Mouse (Mus musculus): ENCODE data around the gene Ell3. TPM values are rescaled to one million over a fixed set of nuclear protein-coding genes. Genes with fewer than 3 reads are reported as not detected.

Ell3 gene
- polyA plus RNA-seq, 1 experiment from 2014 or later: 2.4 TPM

DNA sequence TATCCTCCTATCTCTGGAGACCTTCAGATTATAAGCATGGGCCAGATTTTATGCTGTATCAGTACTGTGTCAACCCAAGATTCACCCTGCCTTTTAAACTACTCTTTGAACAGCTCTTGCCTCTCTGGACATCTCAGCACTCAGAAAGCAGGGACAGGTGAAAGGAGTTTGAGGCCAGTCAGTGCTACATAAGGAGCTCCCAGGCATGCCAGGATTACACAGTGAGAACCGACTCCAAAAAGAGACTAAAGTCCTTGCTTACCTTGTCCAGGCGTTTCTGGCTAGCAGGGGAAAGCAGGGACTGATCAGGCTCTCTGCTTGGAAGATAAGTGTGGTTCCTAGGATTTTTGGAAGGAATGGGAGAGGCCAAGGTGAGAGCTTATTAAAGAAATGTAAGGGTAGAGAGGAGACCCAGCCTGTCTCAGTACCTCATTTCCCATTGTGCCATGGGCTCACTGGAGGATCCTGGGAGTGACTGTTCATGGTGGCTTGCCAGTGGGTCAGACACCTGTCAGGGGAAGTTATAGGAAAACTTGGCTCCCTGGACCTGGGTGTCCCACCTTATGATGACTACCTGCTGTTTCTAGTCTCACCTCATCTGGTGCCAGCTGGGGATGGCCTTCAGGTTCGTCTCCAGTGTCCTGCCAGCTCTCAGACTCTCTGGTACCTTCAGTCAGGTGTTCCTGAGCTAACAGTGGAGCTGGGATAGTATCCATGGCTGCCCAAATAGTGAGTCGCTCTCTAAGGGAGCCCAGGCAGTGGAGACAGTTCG is 3.1 kb downstream of the Ell3 start:
- Histone ChIP-seq H3K36me3 (ENCODE audit: control insufficient read depth, insufficient read depth, low read length) (peaks cover 20% of the 10 kb centered on the region), H3K4me3 (ENCODE audit: low read length) (no peak overlapping the region), H3K9me3 (ENCODE audit: control insufficient read depth, low read length) (no peaks in the 10 kb centered on the region), H3K9ac (ENCODE audit: low read depth, low read length) (no peak overlapping the region), H3K4me1 (ENCODE audit: control insufficient read depth, insufficient read depth, low read depth, low read length) (peaks cover 11% of the 10 kb centered on the region), H3K27me3 (replicated peaks; ENCODE audit: control insufficient read depth, insufficient read depth, low read length) (peaks cover 15% of the 10 kb centered on the region), H3K27ac (ENCODE audit: low read depth, low read length) (no peak overlapping the region), H3K4me2 (ENCODE audit: low read length) (no peak overlapping the region)
- WGBS: 67% methylated on average over 5 of the region's 5 CpGs
- ATAC-seq: no peak

GRCm38 (mm10) chr2:121439746-121440145 is 4.3 kb downstream of the Ell3 start:
- H3K27ac ChIP-seq (ENCODE audit: low read depth, low read length): no peak overlapping the region
- no peak overlapping the region for H3K4me2 ChIP-seq (ENCODE audit: low read length)
- peaks cover 15% of the 10 kb centered on the region for H3K27me3 ChIP-seq (replicated peaks; ENCODE audit: control insufficient read depth, insufficient read depth, low read length)
- H3K4me3 ChIP-seq (ENCODE audit: low read length): no peak overlapping the region
- peaks cover 29% of the 10 kb centered on the region for H3K36me3 ChIP-seq (ENCODE audit: control insufficient read depth, insufficient read depth, low read length)
- peaks cover 11% of the 10 kb centered on the region for H3K4me1 ChIP-seq (ENCODE audit: control insufficient read depth, insufficient read depth, low read depth, low read length)
- no peaks in the 10 kb centered on the region for H3K9me3 ChIP-seq (ENCODE audit: control insufficient read depth, low read length)
- no peak; the same call in 1 of the 2 replicates for ATAC-seq
- WGBS: 83% methylated on average over 4 of the region's 4 CpGs
- H3K9ac ChIP-seq (ENCODE audit: low read depth, low read length): no peak overlapping the region

GRCm38 (mm10) chr2:121434854-121435253 is 9.2 kb downstream of the Ell3 start:
- no peaks in the 10 kb centered on the region for H3K9me3 ChIP-seq (ENCODE audit: control insufficient read depth, low read length)
- no peaks in the 10 kb centered on the region for H3K4me1 ChIP-seq (ENCODE audit: control insufficient read depth, insufficient read depth, low read depth, low read length)
- no peak overlapping the region for H3K4me2 ChIP-seq (ENCODE audit: low read length)
- no peak overlapping the region for H3K9ac ChIP-seq (ENCODE audit: low read depth, low read length)
- 97% methylated on average over 1 of the region's 1 CpGs for WGBS
- no peak for ATAC-seq
- no peak overlapping the region for H3K4me3 ChIP-seq (ENCODE audit: low read length)
- H3K27me3 ChIP-seq (replicated peaks; ENCODE audit: control insufficient read depth, insufficient read depth, low read length): no peaks in the 10 kb centered on the region
- peaks cover 66% of the 10 kb centered on the region for H3K36me3 ChIP-seq (ENCODE audit: control insufficient read depth, insufficient read depth, low read length)
- no peak overlapping the region for H3K27ac ChIP-seq (ENCODE audit: low read depth, low read length)

- 94% methylated on average over 2 of the region's 2 CpGs for WGBS
- peaks cover 34% of the 10 kb centered on the region for H3K36me3 ChIP-seq (ENCODE audit: control insufficient read depth, insufficient read depth, low read length)
Measured at GRCm38 (mm10) chr2:121425890-121426289, 18.2 kb downstream of the Ell3 start.

DNA sequence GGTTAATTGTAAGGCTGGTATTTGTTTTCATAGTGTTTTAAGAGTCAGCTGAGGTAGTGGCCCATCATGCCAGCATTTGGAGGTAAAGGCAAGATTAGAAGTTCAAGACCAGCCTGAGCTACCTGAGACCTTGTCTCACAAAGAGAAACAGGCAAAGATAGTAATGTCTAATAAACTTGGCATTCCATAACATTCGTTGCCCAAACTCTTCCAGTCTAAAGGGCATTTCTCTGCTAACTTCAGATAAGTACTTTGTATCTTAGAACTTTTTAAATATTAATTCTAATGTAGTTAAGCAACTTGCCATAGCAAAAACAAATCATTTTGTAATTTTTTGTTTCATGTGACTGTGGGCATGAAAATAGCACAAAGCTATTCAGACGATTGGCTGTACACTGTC is 20.9 kb downstream of the Ell3 start:
- Histone ChIP-seq H3K4me1 (ENCODE audit: control insufficient read depth, insufficient read depth, low read depth, low read length) (no peaks in the 10 kb centered on the region; the same call in 1 of the 2 replicates), H3K4me2 (ENCODE audit: low read length) (no peak overlapping the region), H3K9ac (ENCODE audit: low read depth, low read length) (no peak overlapping the region), H3K4me3 (ENCODE audit: low read length) (no peak overlapping the region), H3K27me3 (replicated peaks; ENCODE audit: control insufficient read depth, insufficient read depth, low read length) (no peaks in the 10 kb centered on the region), H3K27ac (ENCODE audit: low read depth, low read length) (no peak overlapping the region), H3K36me3 (ENCODE audit: control insufficient read depth, insufficient read depth, low read length) (peaks cover 19% of the 10 kb centered on the region), H3K9me3 (ENCODE audit: control insufficient read depth, low read length) (no peaks in the 10 kb centered on the region)
- ATAC-seq: no peak
- WGBS: 97% methylated on average over 2 of the region's 2 CpGs

More at GRCm38 (mm10) chr2:121425890-121426289, 18.2 kb downstream of the Ell3 start:
- Histone ChIP-seq H3K4me2 (ENCODE audit: low read length) (no peak overlapping the region), H3K4me1 (ENCODE audit: control insufficient read depth, insufficient read depth, low read depth, low read length) (no peaks in the 10 kb centered on the region), H3K27me3 (replicated peaks; ENCODE audit: control insufficient read depth, insufficient read depth, low read length) (no peaks in the 10 kb centered on the region), H3K4me3 (ENCODE audit: low read length) (no peak overlapping the region), H3K27ac (ENCODE audit: low read depth, low read length) (no peak overlapping the region), H3K9me3 (ENCODE audit: control insufficient read depth, low read length) (no peaks in the 10 kb centered on the region), H3K9ac (ENCODE audit: low read depth, low read length) (no peak overlapping the region)
- no peak for ATAC-seq

GRCm38 (mm10) chr2:121418476-121418875 is 25.6 kb downstream of the Ell3 start:
- Histone ChIP-seq H3K36me3 (ENCODE audit: control insufficient read depth, insufficient read depth, low read length) (peaks cover 3% of the 10 kb centered on the region), H3K27ac (ENCODE audit: low read depth, low read length) (no peak overlapping the region), H3K4me1 (ENCODE audit: control insufficient read depth, insufficient read depth, low read depth, low read length) (peaks cover 19% of the 10 kb centered on the region), H3K4me3 (ENCODE audit: low read length) (no peak overlapping the region), H3K9ac (ENCODE audit: low read depth, low read length) (no peak overlapping the region), H3K4me2 (ENCODE audit: low read length) (no peak overlapping the region), H3K27me3 (replicated peaks; ENCODE audit: control insufficient read depth, insufficient read depth, low read length) (no peaks in the 10 kb centered on the region), H3K9me3 (ENCODE audit: control insufficient read depth, low read length) (no peaks in the 10 kb centered on the region)
- no peak for ATAC-seq
- 88% methylated on average over 3 of the region's 3 CpGs for WGBS

DNA sequence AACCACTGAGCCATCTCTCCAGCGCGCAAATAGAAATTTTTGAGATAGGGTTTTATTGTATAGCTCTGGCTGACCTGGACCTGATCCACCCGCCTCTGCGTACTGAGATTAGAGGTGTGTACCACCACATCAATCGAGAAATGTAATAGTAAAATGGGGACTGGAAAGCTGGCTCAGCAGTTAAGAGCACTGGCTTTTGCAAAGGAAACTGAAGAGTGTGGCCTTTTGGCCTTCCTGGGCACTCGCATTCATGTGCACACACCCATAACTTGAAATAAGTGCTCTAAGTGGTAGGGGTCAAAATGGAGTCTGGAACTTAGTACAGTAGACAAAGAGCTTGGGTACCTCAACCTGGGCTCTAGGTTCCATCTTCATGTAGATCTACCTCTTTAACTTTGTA is 27.7 kb downstream of the Ell3 start:
- H3K27ac ChIP-seq (ENCODE audit: low read depth, low read length): no peak overlapping the region
- H3K4me3 ChIP-seq (ENCODE audit: low read length): no peak overlapping the region
- no peaks in the 10 kb centered on the region for H3K36me3 ChIP-seq (ENCODE audit: control insufficient read depth, insufficient read depth, low read length)
- peaks cover 21% of the 10 kb centered on the region for H3K4me1 ChIP-seq (ENCODE audit: control insufficient read depth, insufficient read depth, low read depth, low read length)
- H3K4me2 ChIP-seq (ENCODE audit: low read length): peak overlapping the region; percentile 14; the same call in 1 of the 2 replicates
- no peak for ATAC-seq
- WGBS: 91% methylated on average over 6 of the region's 6 CpGs
- H3K27me3 ChIP-seq (replicated peaks; ENCODE audit: control insufficient read depth, insufficient read depth, low read length): no peaks in the 10 kb centered on the region
- no peak overlapping the region for H3K9ac ChIP-seq (ENCODE audit: low read depth, low read length)
- no peaks in the 10 kb centered on the region for H3K9me3 ChIP-seq (ENCODE audit: control insufficient read depth, low read length)

DNA sequence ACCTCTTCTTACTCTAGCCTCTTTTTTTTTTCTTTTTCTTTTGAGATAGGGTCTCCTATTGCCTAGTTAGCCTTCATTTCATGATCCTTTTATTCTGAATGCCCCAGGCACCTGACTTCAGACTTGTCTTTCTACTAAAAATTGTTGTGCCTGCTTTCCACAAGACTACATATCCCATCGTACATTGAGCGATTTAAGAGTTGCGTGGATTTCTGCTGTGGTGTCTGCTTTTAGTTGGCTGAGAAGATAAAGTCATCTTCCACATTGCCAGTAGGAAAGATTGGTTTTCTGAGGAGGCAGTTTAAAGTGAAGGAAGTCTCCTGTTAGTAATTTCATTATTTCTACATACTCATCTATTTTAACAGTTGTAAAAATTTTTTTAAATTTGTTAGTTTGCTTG is 28.5 kb downstream of the Ell3 start:
- no peaks in the 10 kb centered on the region for H3K27me3 ChIP-seq (replicated peaks; ENCODE audit: control insufficient read depth, insufficient read depth, low read length)
- H3K4me1 ChIP-seq (ENCODE audit: control insufficient read depth, insufficient read depth, low read depth, low read length): peaks cover 21% of the 10 kb centered on the region
- no peaks in the 10 kb centered on the region for H3K9me3 ChIP-seq (ENCODE audit: control insufficient read depth, low read length)
- no peaks in the 10 kb centered on the region for H3K36me3 ChIP-seq (ENCODE audit: control insufficient read depth, insufficient read depth, low read length)
- peak overlapping the region; percentile 74 for H3K4me2 ChIP-seq (ENCODE audit: low read length)
- no peak for ATAC-seq
- H3K27ac ChIP-seq (ENCODE audit: low read depth, low read length): no peak overlapping the region
- no peak overlapping the region; the same call in 1 of the 2 replicates for H3K9ac ChIP-seq (ENCODE audit: low read depth, low read length)
- H3K4me3 ChIP-seq (ENCODE audit: low read length): peak overlapping the region; percentile 99; the same call in 1 of the 2 replicates
- 84% methylated on average over 3 of the region's 3 CpGs for WGBS

- H3K4me2 ChIP-seq (ENCODE audit: low read length): peak overlapping the region; percentile 74
- peak overlapping the region; percentile 31 for H3K9ac ChIP-seq (ENCODE audit: low read depth, low read length)
- peaks cover 21% of the 10 kb centered on the region for H3K4me1 ChIP-seq (ENCODE audit: control insufficient read depth, insufficient read depth, low read depth, low read length)
- no peaks in the 10 kb centered on the region for H3K36me3 ChIP-seq (ENCODE audit: control insufficient read depth, insufficient read depth, low read length)
- no peak for ATAC-seq
- no peaks in the 10 kb centered on the region for H3K9me3 ChIP-seq (ENCODE audit: control insufficient read depth, low read length)
- H3K4me3 ChIP-seq (ENCODE audit: low read length): peak overlapping the region; percentile 99; the same call in 1 of the 2 replicates
- H3K27ac ChIP-seq (ENCODE audit: low read depth, low read length): no peak overlapping the region
- no peaks in the 10 kb centered on the region for H3K27me3 ChIP-seq (replicated peaks; ENCODE audit: control insufficient read depth, insufficient read depth, low read length)
- WGBS: 64% methylated on average over 3 of the region's 3 CpGs
Measured at GRCm38 (mm10) chr2:121415103-121415502, 29.0 kb downstream of the Ell3 start.

Measured in hindbrain, embryonic 16.5 days (tissue).